Mouse (Mus musculus): Measurements from ENCODE around the gene Nelfe. TPM values are rescaled to one million over a fixed set of nuclear protein-coding genes. Genes with fewer than 3 reads are reported as not detected.

The Nelfe gene
- total RNA-seq, 2 experiments from 2014 or later = 16.3 to 30.0 TPM

Other genes starting within 250 kb of the Nelfe start
Only the 30 nearest of the 37 such genes appear.
- 13.6 and 21.3 TPM in 2 replicates for gene Ppt2, start 221.9 kb upstream of the Nelfe start, total RNA-seq (2015; ENCODE audit: low replicate concordance)
- gene Ppt2, start 221.9 kb upstream of the Nelfe start, total RNA-seq (2017; ENCODE audit: low replicate concordance) = 2.9 and 3.3 TPM in 2 replicates
- not detected in 2 replicates for gene Prrt1, start 220.9 kb upstream of the Nelfe start, total RNA-seq (2015; ENCODE audit: low replicate concordance)
- gene Prrt1, start 220.9 kb upstream of the Nelfe start, total RNA-seq (2017; ENCODE audit: low replicate concordance) = not detected in 2 replicates
- gene Fkbpl, start 205.6 kb upstream of the Nelfe start, total RNA-seq (2015; ENCODE audit: low replicate concordance) = not detected in 2 replicates
- 0.42 and 3.9 TPM in 2 replicates for gene Fkbpl, start 205.6 kb upstream of the Nelfe start, total RNA-seq (2017; ENCODE audit: low replicate concordance)
- 4.2 and 6.9 TPM in 2 replicates for gene Atf6b, start 203.2 kb upstream of the Nelfe start, total RNA-seq (2015; ENCODE audit: low replicate concordance)
- 4.0 and 6.1 TPM in 2 replicates for gene Atf6b, start 203.2 kb upstream of the Nelfe start, total RNA-seq (2017; ENCODE audit: low replicate concordance)
- gene Tnxb, start 179.9 kb upstream of the Nelfe start, total RNA-seq (2015; ENCODE audit: low replicate concordance) = not detected in 2 replicates
- gene Tnxb, start 179.9 kb upstream of the Nelfe start, total RNA-seq (2017; ENCODE audit: low replicate concordance) = not detected in 2 replicates
- 0.38 and 0.84 TPM in 2 replicates for gene C4b, start 106.5 kb upstream of the Nelfe start, total RNA-seq (2015; ENCODE audit: low replicate concordance)
- not detected in 2 replicates for gene C4b, start 106.5 kb upstream of the Nelfe start, total RNA-seq (2017; ENCODE audit: low replicate concordance)
- gene Cyp21a1, start 45.8 kb upstream of the Nelfe start, total RNA-seq (2015; ENCODE audit: low replicate concordance) = not detected in 2 replicates
- not detected in 2 replicates for gene Cyp21a1, start 45.8 kb upstream of the Nelfe start, total RNA-seq (2017; ENCODE audit: low replicate concordance)
- 8.3 and 8.6 TPM in 2 replicates for gene Stk19, start 13.4 kb upstream of the Nelfe start, total RNA-seq (2015; ENCODE audit: low replicate concordance)
- gene Stk19, start 13.4 kb upstream of the Nelfe start, total RNA-seq (2017; ENCODE audit: low replicate concordance) = 5.9 TPM in 2 replicates
- gene Dxo, start 13.4 kb upstream of the Nelfe start, total RNA-seq (2015; ENCODE audit: low replicate concordance) = 6.5 and 6.9 TPM in 2 replicates
- gene Dxo, start 13.4 kb upstream of the Nelfe start, total RNA-seq (2017; ENCODE audit: low replicate concordance) = 3.5 and 19.9 TPM in 2 replicates
- gene Skiv2l, start 181 bp upstream of the Nelfe start, total RNA-seq (2015; ENCODE audit: low replicate concordance) = 4.8 and 9.8 TPM in 2 replicates
- 16.0 and 20.4 TPM in 2 replicates for gene Skiv2l, start 181 bp upstream of the Nelfe start, total RNA-seq (2017; ENCODE audit: low replicate concordance)
- not detected in 2 replicates for gene Cfb, start 12.1 kb downstream of the Nelfe start, total RNA-seq (2015; ENCODE audit: low replicate concordance)
- gene Cfb, start 12.1 kb downstream of the Nelfe start, total RNA-seq (2017; ENCODE audit: low replicate concordance) = 0.43 and 0.56 TPM in 2 replicates
- gene Zbtb12, start 29.1 kb downstream of the Nelfe start, total RNA-seq (2015; ENCODE audit: low replicate concordance) = 0.38 and 0.42 TPM in 2 replicates
- gene Zbtb12, start 29.1 kb downstream of the Nelfe start, total RNA-seq (2017; ENCODE audit: low replicate concordance) = 0.98 TPM in 1 of 2 replicates, not detected in the other
- 1.5 TPM in 1 of 2 replicates, not detected in the other for gene Gm20547, start 31.7 kb downstream of the Nelfe start, total RNA-seq (2015; ENCODE audit: low replicate concordance)
- gene Gm20547, start 31.7 kb downstream of the Nelfe start, total RNA-seq (2017; ENCODE audit: low replicate concordance) = not detected in 2 replicates
- 3.6 TPM in 1 of 2 replicates, not detected in the other for gene C2, start 47.9 kb downstream of the Nelfe start, total RNA-seq (2015; ENCODE audit: low replicate concordance)
- gene C2, start 47.9 kb downstream of the Nelfe start, total RNA-seq (2017; ENCODE audit: low replicate concordance) = 0.98 TPM in 1 of 2 replicates, not detected in the other
- gene Ehmt2, start 48.1 kb downstream of the Nelfe start, total RNA-seq (2015; ENCODE audit: low replicate concordance) = 18.8 and 19.9 TPM in 2 replicates
- gene Ehmt2, start 48.1 kb downstream of the Nelfe start, total RNA-seq (2017; ENCODE audit: low replicate concordance) = 18.8 and 22.0 TPM in 2 replicates
- not detected in 2 replicates for gene Slc44a4, start 64.1 kb downstream of the Nelfe start, total RNA-seq (2015; ENCODE audit: low replicate concordance)
- gene Slc44a4, start 64.1 kb downstream of the Nelfe start, total RNA-seq (2017; ENCODE audit: low replicate concordance) = not detected in 2 replicates
- 12.3 and 12.9 TPM in 2 replicates for gene Neu1, start 80.9 kb downstream of the Nelfe start, total RNA-seq (2015; ENCODE audit: low replicate concordance)
- 7.0 and 8.7 TPM in 2 replicates for gene Neu1, start 80.9 kb downstream of the Nelfe start, total RNA-seq (2017; ENCODE audit: low replicate concordance)
- 4.0 and 7.3 TPM in 2 replicates for gene Hspa1b, start 108.8 kb downstream of the Nelfe start, total RNA-seq (2015; ENCODE audit: low replicate concordance)
- gene Hspa1b, start 108.8 kb downstream of the Nelfe start, total RNA-seq (2017; ENCODE audit: low replicate concordance) = 4.3 and 7.9 TPM in 2 replicates
- not detected in 2 replicates for gene Gm20481, start 119.5 kb downstream of the Nelfe start, total RNA-seq (2015; ENCODE audit: low replicate concordance)
- not detected in 2 replicates for gene Gm20481, start 119.5 kb downstream of the Nelfe start, total RNA-seq (2017; ENCODE audit: low replicate concordance)
- gene Hspa1a, start 121.8 kb downstream of the Nelfe start, total RNA-seq (2015; ENCODE audit: low replicate concordance) = 1.5 and 2.9 TPM in 2 replicates
- 5.0 and 5.4 TPM in 2 replicates for gene Hspa1a, start 121.8 kb downstream of the Nelfe start, total RNA-seq (2017; ENCODE audit: low replicate concordance)
- gene Hspa1l, start 122.3 kb downstream of the Nelfe start, total RNA-seq (2015; ENCODE audit: low replicate concordance) = not detected in 2 replicates
- not detected in 2 replicates for gene Hspa1l, start 122.3 kb downstream of the Nelfe start, total RNA-seq (2017; ENCODE audit: low replicate concordance)
- gene Lsm2, start 131.5 kb downstream of the Nelfe start, total RNA-seq (2015; ENCODE audit: low replicate concordance) = 46.8 and 50.3 TPM in 2 replicates
- 11.2 and 16.7 TPM in 2 replicates for gene Lsm2, start 131.5 kb downstream of the Nelfe start, total RNA-seq (2017; ENCODE audit: low replicate concordance)
- gene Vars, start 150.6 kb downstream of the Nelfe start, total RNA-seq (2015; ENCODE audit: low replicate concordance) = 24.4 and 33.4 TPM in 2 replicates
- 37.4 and 45.0 TPM in 2 replicates for gene Vars, start 150.6 kb downstream of the Nelfe start, total RNA-seq (2017; ENCODE audit: low replicate concordance)
- gene Vwa7, start 166.2 kb downstream of the Nelfe start, total RNA-seq (2015; ENCODE audit: low replicate concordance) = not detected in 2 replicates
- gene Vwa7, start 166.2 kb downstream of the Nelfe start, total RNA-seq (2017; ENCODE audit: low replicate concordance) = not detected in 2 replicates
- gene Sapcd1, start 177.6 kb downstream of the Nelfe start, total RNA-seq (2015; ENCODE audit: low replicate concordance) = 2.3 TPM in 1 of 2 replicates, not detected in the other
- not detected in 2 replicates for gene Sapcd1, start 177.6 kb downstream of the Nelfe start, total RNA-seq (2017; ENCODE audit: low replicate concordance)
- gene Msh5, start 196.4 kb downstream of the Nelfe start, total RNA-seq (2015; ENCODE audit: low replicate concordance) = 0.38 and 1.5 TPM in 2 replicates
- 5.7 and 8.8 TPM in 2 replicates for gene Msh5, start 196.4 kb downstream of the Nelfe start, total RNA-seq (2017; ENCODE audit: low replicate concordance)
- 74.6 and 85.9 TPM in 2 replicates for gene Clic1, start 199.6 kb downstream of the Nelfe start, total RNA-seq (2015; ENCODE audit: low replicate concordance)
- 66.9 and 68.8 TPM in 2 replicates for gene Clic1, start 199.6 kb downstream of the Nelfe start, total RNA-seq (2017; ENCODE audit: low replicate concordance)
- 1.0 and 1.7 TPM in 2 replicates for gene Ddah2, start 208.6 kb downstream of the Nelfe start, total RNA-seq (2015; ENCODE audit: low replicate concordance)
- gene Ddah2, start 208.6 kb downstream of the Nelfe start, total RNA-seq (2017; ENCODE audit: low replicate concordance) = 2.2 TPM in 1 of 2 replicates, not detected in the other
- not detected in 2 replicates for gene Ly6g6c, start 215.0 kb downstream of the Nelfe start, total RNA-seq (2015; ENCODE audit: low replicate concordance)
- not detected in 2 replicates for gene Ly6g6c, start 215.0 kb downstream of the Nelfe start, total RNA-seq (2017; ENCODE audit: low replicate concordance)
- gene Mpig6b, start 215.8 kb downstream of the Nelfe start, total RNA-seq (2015; ENCODE audit: low replicate concordance) = 0.42 TPM in 1 of 2 replicates, not detected in the other
- gene Mpig6b, start 215.8 kb downstream of the Nelfe start, total RNA-seq (2017; ENCODE audit: low replicate concordance) = not detected in 2 replicates

Measured in erythroblast, adult 5-6 weeks (primary cell).